Mouse (Mus musculus) ES-E14 (cell line): Measurements from ENCODE around the gene Gtf2ird2. TPM values are rescaled to one million over a fixed set of nuclear protein-coding genes. Genes with fewer than 3 reads are reported as not detected.

Experiments used
- DNase-seq: peaks from one replicate; pipeline ENCODE4 v3.0.0-alpha.2; 2013; ENCODE audit warnings: low read depth, low spot score
- H3K27ac ChIP-seq: 2 replicates; pipeline ENCODE4 v1.5.1; 2012; ENCODE audit warnings: low read depth, mild to moderate bottlenecking, low read length, moderate library complexity, mixed read lengths; ENCODE audit not compliant: poor library complexity, insufficient read depth, severe bottlenecking
- H3K36me3 ChIP-seq: 2 replicates; pipeline ENCODE4 v1.6.1; 2012; ENCODE audit warnings: mild to moderate bottlenecking, low read length, moderate library complexity, mixed read lengths; ENCODE audit not compliant: control insufficient read depth, poor library complexity, insufficient read depth, severe bottlenecking
- H3K4me1 ChIP-seq, 2 experiments: fragments of 150-350 bp in 1 of 2; sonication (generic) in 1 of 2; 2 replicates each; pipeline ENCODE4 v1.6.1; 2012; ENCODE audit warnings: low read length in 2 of 2, mild to moderate bottlenecking in 1 of 2, mixed read lengths in 1 of 2; ENCODE audit not compliant: control insufficient read depth in 2 of 2, insufficient read depth in 2 of 2, poor library complexity in 1 of 2
- H3K4me3 ChIP-seq, 2 experiments: fragments of 150-350 bp in 1 of 2; sonication (generic) in 1 of 2; 2 replicates each; pipeline ENCODE4 v1.5.1; 2012; ENCODE audit warnings: low read length in 2 of 2, low read depth in 1 of 2, mild to moderate bottlenecking in 1 of 2, mixed read lengths in 1 of 2; ENCODE audit not compliant: insufficient read depth in 1 of 2, poor library complexity in 1 of 2, severe bottlenecking in 1 of 2
- H3K9ac ChIP-seq: 2 replicates; pipeline ENCODE4 v1.6.1; 2012; ENCODE audit warnings: low read depth, mild to moderate bottlenecking, low read length, mixed read lengths; ENCODE audit not compliant: poor library complexity, insufficient read depth, severe bottlenecking
- H3K9me3 ChIP-seq: fragments of 150-350 bp; sonication (generic); 2 replicates; pipeline ENCODE4 v1.6.1; 2012; ENCODE audit warnings: low read depth, mild to moderate bottlenecking, low read length; ENCODE audit not compliant: control insufficient read depth, insufficient read depth
- CHD2 ChIP-seq: IDR thresholded peaks from 2 replicates; pipeline ENCODE4 v1.6.1; 2014; ENCODE audit warnings: mild to moderate bottlenecking, low read depth, low read length, inconsistent platforms
- HCFC1 ChIP-seq: IDR thresholded peaks from 2 replicates; pipeline ENCODE4 v1.6.1; 2012; ENCODE audit warnings: low read length, inconsistent platforms, borderline replicate concordance; ENCODE audit not compliant: insufficient read depth
- MAFK ChIP-seq: IDR thresholded peaks from 2 replicates; pipeline ENCODE4 v1.6.1; 2014; ENCODE audit warnings: mild to moderate bottlenecking, low read depth, low read length, inconsistent platforms; ENCODE audit not compliant: insufficient read depth
- ZC3H11A ChIP-seq: IDR thresholded peaks from 2 replicates; pipeline ENCODE4 v1.6.1; 2012; ENCODE audit warnings: low read depth, mild to moderate bottlenecking, inconsistent platforms, low read length, borderline replicate concordance
- ZNF384 ChIP-seq: IDR thresholded peaks from 2 replicates; pipeline ENCODE4 v1.6.1; 2012; ENCODE audit warnings: low read depth, low read length, inconsistent platforms
- in situ Hi-C, 2 experiments: fragments of 600-800 bp; cut with MboI; formaldehyde crosslinking; loops; one replicate each; pipeline ENCODE4 v1.15.1; 2025; ENCODE audit warnings: low sequenced_read_pairs in 2 of 2, inconsistent platforms in 1 of 2; ENCODE audit not compliant: unreplicated experiment in 2 of 2
- total RNA-seq: library from RNA; depleted of rRNA; stranded (reverse); fragments of 300-350 nt; gene quantifications from 2 replicates; pipeline ENCODE4 v1.2.3, GENCODE M21; 2012

The Gtf2ird2 gene
- total RNA-seq, 1 experiment, result 2.3 TPM

GRCm38 (mm10) chr5:134229391-134229790, 45.6 kb downstream of the Gtf2ird2 start, which contains the start of gene Ncf1:
Ncf1 (minus strand) TSS chr5:134229625.
- no peak within 1 kb of the TSS for H3K9ac ChIP-seq
- in situ Hi-C loops, result no loop called here
- no peaks in the 10 kb centered on the region for H3K9me3 ChIP-seq
- no peak within 1 kb of the TSS for H3K4me3 ChIP-seq
- no peak for DNase-seq
- H3K27ac ChIP-seq, result no peak within 1 kb of the TSS
- no peaks in the 10 kb centered on the region for H3K36me3 ChIP-seq
- H3K4me1 ChIP-seq, result peaks cover 0 to 38% of the 10 kb centered on the region in 2 experiments; a peak in 2 of 4 replicates
- TF ChIP-seq ZNF384, result no peak
- no peak for TF ChIP-seq HCFC1
- TF ChIP-seq MAFK, result no peak
- TF ChIP-seq ZC3H11A, result no peak
- TF ChIP-seq CHD2, result no peak

- peaks cover 0 to 31% of the 10 kb centered on the region in 2 experiments; a peak in 2 of 4 replicates for H3K4me1 ChIP-seq
- in situ Hi-C loops, result no loop called here
Measured at GRCm38 (mm10) chr5:134231376-134231775, 47.6 kb downstream of the Gtf2ird2 start.

DNA sequence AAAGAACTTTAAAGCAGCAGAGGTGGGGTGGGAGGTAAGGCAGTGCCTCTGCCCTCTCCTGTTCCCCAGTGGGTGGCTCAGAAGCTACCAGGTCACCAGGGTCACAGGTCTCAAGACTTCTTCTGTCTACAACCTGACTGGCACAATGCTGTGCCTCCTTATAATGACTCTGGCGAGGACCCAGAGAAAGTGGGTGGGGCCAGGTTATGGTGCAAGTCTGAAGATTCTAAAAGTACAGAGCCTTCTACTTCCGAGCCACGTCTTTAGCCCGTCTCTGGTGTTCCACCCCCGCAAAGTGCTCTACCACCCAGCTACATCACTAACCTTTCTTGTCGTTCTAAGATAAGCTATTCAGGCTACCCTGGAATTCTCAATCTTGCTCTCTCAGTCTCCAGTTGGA, 48.3 kb downstream of the Gtf2ird2 start:
- no peak for DNase-seq
- in situ Hi-C loops, result no loop called here
- Histone ChIP-seq H3K27ac (no peak overlapping the region), H3K9ac (no peak overlapping the region), H3K9me3 (no peaks in the 10 kb centered on the region), H3K36me3 (peaks cover 12% of the 10 kb centered on the region), H3K4me1 (peaks cover 0 to 31% of the 10 kb centered on the region in 2 experiments; a peak in 2 of 4 replicates), H3K4me3 (no peak overlapping the region)
- TF ChIP-seq HCFC1 (no peak), ZNF384 (no peak), ZC3H11A (no peak), CHD2 (no peak), MAFK (no peak)

More at GRCm38 (mm10) chr5:134231376-134231775, 47.6 kb downstream of the Gtf2ird2 start:
- Histone ChIP-seq H3K9me3 (no peaks in the 10 kb centered on the region), H3K36me3 (peaks cover 5% of the 10 kb centered on the region), H3K27ac (no peak overlapping the region), H3K9ac (no peak overlapping the region), H3K4me3 (no peak overlapping the region)
- no peak for TF ChIP-seq CHD2
- TF ChIP-seq ZC3H11A, result no peak
- TF ChIP-seq MAFK, result no peak
- no peak for TF ChIP-seq HCFC1
- TF ChIP-seq ZNF384, result no peak
- DNase-seq, result no peak

- H3K9ac ChIP-seq, result no peak overlapping the region
- no peaks in the 10 kb centered on the region for H3K9me3 ChIP-seq
- H3K36me3 ChIP-seq, result peaks cover 16% of the 10 kb centered on the region
- DNase-seq, result no peak
- peaks cover under 1 to 31% of the 10 kb centered on the region in 2 experiments; a peak in 2 of 4 replicates for H3K4me1 ChIP-seq
- in situ Hi-C loops, result no loop called here
- TF ChIP-seq MAFK (no peak), ZC3H11A (no peak), HCFC1 (no peak)
- peak overlapping the region; percentile 52 for H3K27ac ChIP-seq
- H3K4me3 ChIP-seq, result no peak overlapping the region
Measured at GRCm38 (mm10) chr5:134232568-134232967, 48.7 kb downstream of the Gtf2ird2 start.

DNA sequence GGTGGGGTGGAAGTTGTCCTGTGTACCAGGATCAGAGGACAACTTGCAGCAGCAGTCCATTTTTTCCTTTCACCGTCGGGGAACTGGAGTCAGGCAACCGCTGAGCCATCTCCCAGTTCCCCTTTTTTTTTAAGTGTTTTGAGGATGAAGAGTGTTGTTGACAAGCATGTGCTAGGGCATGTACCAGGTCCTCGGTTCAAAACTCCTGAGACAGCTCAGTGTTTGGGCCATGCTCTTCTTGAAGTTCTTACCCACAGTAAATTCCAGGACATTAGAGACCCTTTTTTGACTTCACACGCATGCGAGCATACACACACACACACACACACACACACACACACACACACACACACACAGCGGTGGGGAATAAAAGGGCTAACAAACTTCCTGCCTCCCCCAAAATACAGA, 49.4 kb downstream of the Gtf2ird2 start:
- H3K27ac ChIP-seq, result no peak overlapping the region; the same call in 1 of the 2 replicates
- no peak overlapping the region for H3K9ac ChIP-seq
- no peaks in the 10 kb centered on the region for H3K9me3 ChIP-seq
- DNase-seq, result no peak
- in situ Hi-C loops, result no loop called here
- no peak for TF ChIP-seq ZC3H11A
- no peak for TF ChIP-seq CHD2
- TF ChIP-seq MAFK, result no peak
- TF ChIP-seq HCFC1, result no peak
- TF ChIP-seq ZNF384, result no peak
- H3K4me1 ChIP-seq, result peaks cover 4 to 31% of the 10 kb centered on the region in 2 experiments
- peaks cover 21% of the 10 kb centered on the region for H3K36me3 ChIP-seq
- H3K4me3 ChIP-seq, result no peak overlapping the region
